ENCODE assay signal across 10 mouse cellular contexts in the genomic region with DNA sequence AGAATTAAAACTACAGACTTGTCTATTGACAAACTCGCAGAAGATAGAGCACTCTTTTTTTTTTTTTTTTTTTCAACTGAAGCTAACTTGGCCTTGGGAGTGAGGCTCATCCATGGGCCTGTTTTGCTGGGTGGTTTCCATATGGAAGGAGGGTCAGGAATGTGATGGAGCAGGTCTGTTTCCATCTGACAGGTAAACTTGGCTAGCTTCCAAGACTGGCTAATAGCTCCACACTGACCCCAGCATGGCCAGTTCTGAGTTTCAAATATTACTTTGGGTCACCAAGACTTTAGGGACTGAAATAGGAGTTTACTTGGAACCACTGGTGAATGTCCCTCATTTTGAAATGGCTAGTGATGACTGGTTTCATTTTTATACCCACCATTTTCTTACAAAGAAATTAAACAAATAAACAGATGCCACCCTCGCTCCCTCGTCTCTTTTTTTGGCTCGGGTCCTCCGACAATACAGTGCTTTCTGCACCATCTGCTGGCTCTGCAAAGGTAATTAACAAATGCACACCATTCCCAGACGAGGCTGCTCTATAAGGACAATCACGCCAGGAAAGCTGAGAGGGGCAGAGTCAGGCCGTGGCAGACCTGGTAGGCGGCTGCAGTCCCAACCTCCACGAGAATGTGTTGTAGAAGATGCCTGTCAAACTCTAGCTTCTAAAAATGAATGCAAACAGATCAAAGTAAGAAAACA.
A peak's percentile ranks its signal among the peaks of the same experiment; 100 is the strongest.
DNase-seq lines count a peak whose midpoint lies in the region; TF ChIP-seq lines count a peak whose summit lies in the region.
"Had no signal": no experiment of that assay in that cellular context is flagged by ENCODE, and none has a peak within 500 bp of the region (broad histone marks: within the 10 kb centered on the region; RNA-seq: fewer than 3 reads in every experiment).

No protein-coding gene starts in this region.

- H3K79me2 ChIP-seq in heart, adult 2 months (replicated peaks; ENCODE audit: control insufficient read depth, insufficient read depth, low read length): no peaks in the 10 kb centered on the region
- no peaks in the 10 kb centered on the region for H3K79me2 ChIP-seq in myocyte (ENCODE audit: control insufficient read depth, insufficient read depth)

- 38% methylated on average over 10 of the region's 10 CpGs for WGBS in heart, adult 2 months

- no peak overlapping the region for H3K4me3 ChIP-seq in heart, adult 2 months
- no peak overlapping the region for H3K4me3 ChIP-seq in myocyte
- H3K4me3 ChIP-seq: limb, embryonic 10.5 days had no signal

- intact Hi-C loops in heart, adult 2 months (cut with DNase I): no loop called here
- intact Hi-C loops in heart, postnatal 14 days (cut with DNase I): no loop called here

- peak overlapping the region; percentile 24 for H3K4me2 ChIP-seq in myocyte (ENCODE audit: low read depth)

- no peak overlapping the region for H3K27ac ChIP-seq in heart, adult 2 months
- H3K27ac ChIP-seq: limb, embryonic 10.5 days had no signal

- H3ac ChIP-seq in myocyte (ENCODE audit: control insufficient read depth, insufficient read length): no peak overlapping the region

- H3K9ac ChIP-seq in heart, adult 2 months (ENCODE audit: low read depth, low read length): no peak overlapping the region

- TF ChIP-seq POLR2A in heart, adult 2 months (IDR thresholded peaks at IDR 0.05; ENCODE audit: insufficient read depth, low read depth, low read length): no peak
- TF ChIP-seq POLR2A in myocyte (IDR thresholded peaks at IDR 0.05; ENCODE audit: insufficient read length, low read depth): no peak

- no peak for DNase-seq in heart, adult 2 months
- no peak for DNase-seq in heart, postnatal 14 days
- peak; percentile 58 for DNase-seq in layer of hippocampus, adult 9-11 months
- DNase-seq in layer of hippocampus, adult 11-12 months (ENCODE audit: low spot score): no peak
- peak; percentile 78 to 84 for DNase-seq in cerebellum, postnatal 25 days
- DNase-seq in frontal cortex, postnatal 36 days (ENCODE audit: low spot score in 2 of 2): no peak
- no peak for DNase-seq in kidney, adult 18-20 months
- DNase-seq: lung, adult 2 months had no signal

- TF ChIP-seq EP300 in heart, adult 2 months (IDR thresholded peaks at IDR 0.05; ENCODE audit: insufficient read depth, low read depth, low read length): no peak

- H3K27me3 ChIP-seq in heart, adult 2 months (ENCODE audit: control insufficient read depth, insufficient read depth, low read length): no peaks in the 10 kb centered on the region
- no peaks in the 10 kb centered on the region for H3K27me3 ChIP-seq in myocyte (ENCODE audit: control insufficient read depth, insufficient read depth, insufficient read length)

- no peaks in the 10 kb centered on the region for H3K36me3 ChIP-seq in heart, adult 2 months (ENCODE audit: control insufficient read depth, insufficient read depth, low read length)
- no peaks in the 10 kb centered on the region for H3K36me3 ChIP-seq in myocyte (ENCODE audit: control insufficient read depth, insufficient read depth)
- H3K36me3 ChIP-seq: limb, embryonic 10.5 days had no signal

- no peaks in the 10 kb centered on the region; the same call in 1 of the 2 replicates for H3K4me1 ChIP-seq in heart, adult 2 months (ENCODE audit: control insufficient read depth, insufficient read depth, low read length)
- H3K4me1 ChIP-seq: limb, embryonic 10.5 days had no signal

- TF ChIP-seq CTCF in heart, adult 2 months (IDR thresholded peaks at IDR 0.05): peak; percentile 36; the same call in 1 of the 2 replicates

TF ChIP-seq in myocyte, 11 proteins besides CTCF, POLR2A, EP300 and RAD21:
- no peak for TF ChIP-seq MYOD1 (IDR thresholded peaks at IDR 0.05; ENCODE audit: control insufficient read depth in 1 of 3, insufficient read length in 2 of 3, low read depth in 2 of 3)
- TF ChIP-seq REST (IDR thresholded peaks at IDR 0.05; ENCODE audit: insufficient read depth, insufficient read length): no peak

Comparison
In these comparisons a context has a peak if more than half of its experiments do, and no peak if none do; other contexts are left out.
1. DNase-seq: peak in layer of hippocampus, adult 9-11 months (single experiment) and cerebellum, postnatal 25 days (2 of 2); none in heart, adult 2 months (0 of 2), heart, postnatal 14 days (0 of 2), layer of hippocampus, adult 11-12 months (single experiment), frontal cortex, postnatal 36 days (0 of 2) and kidney, adult 18-20 months (single experiment).